Mouse (Mus musculus) heart, adult 18-20 months (tissue): ENCODE data around the gene Inha. TPM values are rescaled to one million over a fixed set of nuclear protein-coding genes. Genes with fewer than 3 reads are reported as not detected.

Experiments
- DNase-seq, 2 experiments: peaks; one replicate each; pipeline ENCODE4 v3.0.0; 2021 to 2022; ENCODE audit warnings: mixed read lengths in 1 of 2
- total RNA-seq, 2 experiments: library from RNA; stranded (reverse); gene quantifications; 2 replicates each; pipeline ENCODE4 v1.2.3; 2021

Gene Inha
- total RNA-seq, 2 experiments from 2014 or later: 3.0 to 3.1 TPM

- peak; percentile 95 to 97 for DNase-seq
Measured at GRCm38 (mm10) chr1:75521321-75522031, 14.6 kb downstream of the Inha start, which contains the start of gene Stk11ip. Gene Stk11ip, plus strand, starts transcription at chr1:75521529.

- peak in 1 of 2 experiments; percentile 45 for DNase-seq
Measured at GRCm38 (mm10) chr1:75524679-75525078, 17.8 kb downstream of the Inha start.

- DNase-seq: no peak
Measured at GRCm38 (mm10) chr1:75530546-75530945, 23.7 kb downstream of the Inha start.

GRCm38 (mm10) chr1:75532280-75533172 is 25.6 kb downstream of the Inha start:
- no peak for DNase-seq

GRCm38 (mm10) chr1:75533325-75534252 is 26.7 kb downstream of the Inha start:
- DNase-seq: no peak

- no peak for DNase-seq
Measured at GRCm38 (mm10) chr1:75537587-75537986, 30.7 kb downstream of the Inha start.

GRCm38 (mm10) chr1:75538597-75539190 is 31.8 kb downstream of the Inha start:
- peak in 1 of 2 experiments; percentile 12 for DNase-seq

GRCm38 (mm10) chr1:75541496-75541895 is 34.6 kb downstream of the Inha start:
- no peak for DNase-seq

GRCm38 (mm10) chr1:75544351-75544750 is 37.5 kb downstream of the Inha start:
- no peak for DNase-seq

GRCm38 (mm10) chr1:75545965-75546956 is 39.4 kb downstream of the Inha start, which contains the start of gene Slc4a3:
Gene Slc4a3, plus strand, starts transcription at chr1:75546266.
- peak; percentile 70 to 74 for DNase-seq

GRCm38 (mm10) chr1:75547351-75547750 is 40.5 kb downstream of the Inha start:
- no peak for DNase-seq

GRCm38 (mm10) chr1:75548083-75548482 is 41.2 kb downstream of the Inha start:
- peak in 1 of 2 experiments; percentile 14 for DNase-seq

GRCm38 (mm10) chr1:75548871-75549270 is 42.0 kb downstream of the Inha start:
- DNase-seq: no peak

- DNase-seq: peak; percentile 80 to 86
Measured at GRCm38 (mm10) chr1:75549289-75550279, 42.7 kb downstream of the Inha start.

GRCm38 (mm10) chr1:75550586-75550985 is 43.7 kb downstream of the Inha start:
- peak in 1 of 2 experiments; percentile 23 for DNase-seq

- no peak for DNase-seq
Measured at GRCm38 (mm10) chr1:75555680-75556079, 48.8 kb downstream of the Inha start.

- DNase-seq: peak in 1 of 2 experiments; percentile 13
Measured at GRCm38 (mm10) chr1:75556143-75556781, 49.4 kb downstream of the Inha start.

GRCm38 (mm10) chr1:75557041-75557440 is 50.2 kb downstream of the Inha start:
- peak in 1 of 2 experiments; percentile 14 for DNase-seq
